Mouse (Mus musculus) liver, embryonic 14.5 days (tissue): Measurements from ENCODE around the gene G6pc2.

Source experiments
- CTCF ChIP-seq: IDR thresholded peaks from 2 replicates; pipeline ENCODE4 v1.5.1; 2016; ENCODE audit warnings: antibody characterized with exemption, low read depth, control low read depth
- EP300 ChIP-seq: IDR thresholded peaks from 2 replicates; pipeline ENCODE4 v1.6.1; 2016; ENCODE audit warnings: antibody characterized with exemption, low read depth

GRCm38 (mm10) chr2:69234976-69235678, 24.3 kb downstream of the G6pc2 start:
- TF ChIP-seq CTCF (no peak), EP300 (no peak)
